Mouse (Mus musculus) layer of hippocampus, postnatal 10 days (tissue): Measurements from ENCODE around the gene Yod1. TPM values are rescaled to one million over a fixed set of nuclear protein-coding genes. Genes with fewer than 3 reads are reported as not detected.

Experiments
- DNase-seq, 2 experiments: peaks; one replicate each; pipeline ENCODE4 v3.0.0; 2021; ENCODE audit warnings: low spot score in 2 of 2
- long read RNA-seq: library from polyadenylated mRNA; stranded (forward); transcript quantifications from one replicate; pipeline ENCODE4 v2.0.0, GENCODE M21; 2023
- total RNA-seq, 2 experiments: library from RNA; stranded (reverse); gene quantifications; 2 replicates each; pipeline ENCODE4 v1.2.3; 2021

Gene Yod1
- total RNA-seq = 10 to 100 TPM; 10.6 to 10.7 TPM
- long read RNA-seq, full-length matches to known transcripts = 1 of 1 reads
- long read RNA-seq, partial matches to known transcripts = 0 of 1 reads
- long read RNA-seq, other reads (novel, unspliced or antisense) = 0 of 1 reads

DNA sequence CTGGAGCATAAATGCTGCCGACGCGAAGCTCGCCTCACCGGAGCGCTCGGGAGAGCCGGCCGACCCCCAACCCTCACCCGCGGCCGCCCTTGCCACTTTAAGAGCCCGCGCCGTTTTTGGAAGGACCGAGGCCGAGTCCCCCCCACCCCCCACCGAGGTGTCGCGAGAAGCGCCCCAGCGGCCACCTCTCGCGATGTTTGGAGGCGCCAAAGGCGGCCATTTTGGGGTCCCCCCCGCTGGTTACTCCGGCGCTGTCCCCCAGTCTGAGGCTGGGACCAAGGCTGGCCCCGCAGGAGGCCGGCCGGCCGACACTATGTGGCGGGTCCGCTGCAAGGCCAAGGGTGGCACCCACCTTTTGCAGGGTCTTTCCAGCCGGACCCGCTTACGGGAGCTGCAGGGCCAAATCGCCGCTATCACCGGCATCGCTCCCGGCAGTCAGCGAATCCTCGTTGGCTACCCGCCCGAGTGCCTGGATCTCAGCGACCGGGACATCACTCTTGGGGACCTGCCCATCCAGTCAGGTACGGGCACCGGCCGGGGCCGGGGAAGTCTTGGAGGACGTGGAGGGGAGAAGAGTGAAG is at the start of gene Yod1:
Gene Yod1 (plus strand): TSS at position 37 of the 581 bp plus-strand sequence.
- DNase-seq = peak; percentile 91 to 94

DNA sequence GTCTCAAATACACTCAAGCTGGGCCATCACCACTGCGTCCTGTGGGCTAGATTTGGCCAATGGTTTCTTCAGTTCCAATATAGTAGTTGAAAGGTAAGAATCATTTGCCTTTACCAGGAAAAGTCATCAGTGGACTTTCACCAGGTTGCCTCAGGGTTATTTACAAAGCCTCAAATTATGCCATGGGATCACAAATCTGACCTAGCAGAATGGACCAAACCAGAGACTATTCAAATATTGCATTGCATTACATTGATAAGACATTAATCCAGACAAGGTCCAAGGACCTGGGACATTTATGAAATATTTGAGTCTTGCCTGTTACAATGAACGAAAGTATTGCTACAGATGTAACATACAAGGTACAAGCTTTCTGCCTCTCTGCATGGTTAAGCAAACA is 38.6 kb upstream of the Yod1 start:
- DNase-seq = no peak

DNA sequence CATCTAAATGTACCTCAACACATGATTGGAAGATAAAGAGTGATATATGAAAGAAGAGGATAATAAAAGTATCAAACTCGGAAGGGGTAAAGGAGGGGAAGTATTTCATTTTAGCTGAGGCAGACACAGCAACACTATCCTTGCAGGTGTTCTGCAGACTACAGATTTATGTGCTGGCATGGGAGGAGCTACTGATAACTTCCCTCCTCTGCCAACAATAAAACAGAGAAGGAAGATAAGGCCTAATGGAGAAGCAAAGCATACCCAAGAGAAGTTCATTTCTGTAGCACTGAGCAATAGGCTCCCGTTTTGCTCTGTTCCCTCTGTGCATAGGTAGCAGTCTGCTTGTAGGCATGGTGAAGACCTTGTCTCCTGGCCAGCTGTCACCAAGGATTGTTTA is 36.1 kb upstream of the Yod1 start:
- DNase-seq = no peak

DNA sequence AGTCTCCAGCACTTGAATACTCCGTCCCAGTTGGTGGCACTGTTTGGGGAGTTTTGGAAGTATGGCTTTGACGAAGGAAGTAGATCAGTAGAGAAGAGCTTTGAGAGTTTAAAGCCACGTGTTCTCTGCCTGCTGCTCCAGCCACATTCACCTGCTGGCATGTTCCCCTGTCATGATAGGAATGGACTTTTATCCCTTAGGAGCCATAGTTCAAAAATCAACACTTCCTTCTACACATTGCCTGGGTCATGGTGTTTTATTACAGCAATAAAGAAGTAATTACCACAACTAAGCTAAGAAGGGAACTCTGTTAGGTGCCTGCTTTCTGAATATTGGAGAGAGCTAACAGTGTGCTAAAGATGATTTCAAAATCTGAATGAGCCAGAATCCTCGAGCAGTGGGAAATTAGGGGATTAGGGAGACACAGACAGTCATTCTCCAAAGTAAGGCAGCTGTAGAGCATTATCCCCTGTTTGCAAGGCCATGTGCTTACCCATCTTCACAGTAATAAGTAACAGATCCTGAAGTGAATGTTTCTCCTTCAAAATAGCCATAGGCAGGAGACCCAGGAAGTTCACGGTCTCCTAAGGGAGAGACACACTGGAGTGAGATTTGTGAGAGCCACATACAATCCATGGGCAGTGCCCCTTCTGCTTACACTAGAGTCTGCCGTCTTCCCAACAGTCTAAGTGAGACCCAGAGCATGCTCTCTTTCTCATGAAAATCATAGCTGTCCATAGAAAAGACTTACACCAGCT is 35.3 kb upstream of the Yod1 start:
- DNase-seq = no peak

DNA sequence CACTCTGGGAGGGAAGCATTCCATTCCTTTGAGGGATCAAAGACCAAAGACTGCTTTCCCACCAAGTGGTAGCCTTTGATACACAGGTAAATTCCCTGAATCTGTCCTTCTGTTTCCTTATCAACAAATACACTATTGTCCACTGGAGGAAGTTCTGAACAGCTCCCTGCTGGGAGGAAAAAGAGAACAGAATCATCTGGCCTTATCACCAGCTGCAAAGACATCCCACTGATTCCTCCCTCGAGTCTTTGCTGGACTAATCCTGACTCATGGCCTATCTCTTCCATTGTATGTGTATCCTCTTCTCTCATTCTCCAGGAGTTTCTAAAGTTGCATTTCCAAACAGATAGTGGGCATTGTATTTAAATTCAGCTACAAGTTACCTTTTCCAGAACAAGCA is 33.2 kb upstream of the Yod1 start:
- DNase-seq = no peak

DNA sequence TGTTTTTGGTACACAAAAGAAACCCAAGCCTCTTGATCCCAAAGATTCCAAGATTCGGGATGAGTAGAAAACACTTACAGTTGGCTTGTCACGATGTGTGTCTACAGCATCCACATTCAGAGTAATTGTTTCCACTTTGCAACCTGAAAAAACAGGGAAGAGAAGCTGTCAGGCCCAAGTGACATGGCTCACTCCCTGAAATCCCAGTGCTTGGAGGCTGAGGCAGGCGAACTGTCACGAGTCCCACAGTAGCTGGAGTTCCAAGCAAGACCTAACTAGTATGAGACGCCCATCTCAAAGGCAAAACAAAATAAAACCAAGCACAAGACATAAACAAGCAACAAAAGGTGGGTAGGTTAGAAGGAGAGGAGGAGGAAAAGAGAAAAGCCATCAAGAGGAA is 18.5 kb upstream of the Yod1 start:
- no peak for DNase-seq

DNA sequence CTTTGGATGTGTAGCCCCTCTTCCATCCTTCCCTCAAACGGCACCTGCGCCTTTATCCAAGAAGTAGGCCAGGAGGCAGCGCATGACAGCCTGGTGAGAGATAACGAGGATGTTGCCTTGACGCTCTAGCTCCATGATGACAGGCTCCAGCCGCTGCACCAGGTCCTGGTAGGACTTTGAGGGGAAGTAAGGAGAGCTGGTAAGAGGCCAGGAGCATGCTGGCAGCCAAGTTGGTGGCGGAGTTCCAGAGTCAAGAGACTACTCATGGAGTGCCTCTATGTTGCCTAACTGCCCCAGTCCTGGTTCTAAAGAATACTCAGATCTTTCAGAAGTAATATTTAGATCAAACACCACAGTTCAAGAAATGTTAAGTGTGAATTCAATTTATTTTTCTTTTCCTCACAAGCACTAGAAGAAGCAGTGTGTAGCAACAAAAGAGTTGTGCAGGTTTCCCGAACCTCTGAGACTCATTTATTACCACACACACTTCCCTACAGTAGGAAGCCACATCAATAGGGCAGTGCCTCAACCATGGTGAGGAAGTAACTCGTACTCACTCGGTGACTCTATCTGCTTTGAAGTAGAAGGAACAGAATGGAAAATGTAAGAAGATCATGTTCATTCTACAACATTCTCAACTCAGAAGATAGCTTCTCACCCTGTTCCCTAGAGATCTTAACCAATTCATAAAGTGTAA is 17.0 kb upstream of the Yod1 start:
- DNase-seq = peak; percentile 58 to 65

- DNase-seq = no peak
Observed at GRCm38 (mm10) chr1:130701976-130702375, 15.2 kb upstream of the Yod1 start.

GRCm38 (mm10) chr1:130703613-130704012 is 13.5 kb upstream of the Yod1 start:
- no peak for DNase-seq

GRCm38 (mm10) chr1:130710283-130711080 is 6.6 kb upstream of the Yod1 start:
- no peak for DNase-seq

- no peak for DNase-seq
Observed at GRCm38 (mm10) chr1:130714046-130714445, 3.1 kb upstream of the Yod1 start.

DNA sequence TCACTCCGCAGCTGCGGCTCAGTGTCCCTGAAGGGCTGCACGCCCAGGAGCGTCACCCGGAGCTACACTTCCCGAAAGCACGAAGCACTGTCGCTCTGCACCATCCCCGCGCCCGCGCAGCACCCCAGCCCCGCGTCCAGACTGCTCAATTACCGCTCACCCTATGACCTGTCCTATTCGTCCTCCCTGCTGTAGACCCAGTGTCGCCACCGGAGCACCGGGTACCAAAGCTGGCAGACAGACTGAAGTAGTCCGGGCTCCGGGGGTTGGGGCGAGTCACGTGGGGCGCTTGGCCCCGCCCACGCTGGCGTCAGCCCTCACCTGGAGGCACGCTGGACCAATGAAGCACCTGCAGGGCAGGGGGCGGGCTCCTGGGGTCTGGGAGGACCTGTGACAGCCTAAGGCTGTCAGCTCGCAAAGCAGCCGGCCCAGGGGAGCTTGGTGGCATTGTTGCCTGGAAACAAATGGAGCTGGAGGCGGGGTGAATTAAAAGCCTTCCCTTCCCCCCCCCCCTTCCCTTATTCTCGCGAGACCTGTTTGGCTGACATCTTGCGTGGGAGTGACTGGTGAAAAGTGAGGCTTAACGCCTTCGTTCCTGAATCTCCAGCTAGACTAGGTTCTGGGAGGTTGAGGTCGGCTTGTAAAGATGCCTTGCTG is 1.4 kb upstream of the Yod1 start, which contains the start of gene Gm29427:
Gene Gm29427 (minus strand): TSS at position 239 of the 657 bp plus-strand sequence.
- peak; percentile 90 to 95 for DNase-seq

- no peak for DNase-seq
Observed at GRCm38 (mm10) chr1:130716218-130716512, 962 bp upstream of the Yod1 start.

GRCm38 (mm10) chr1:130716513-130717290 is 425 bp upstream of the Yod1 start:
- peak; percentile 37 to 53 for DNase-seq

DNA sequence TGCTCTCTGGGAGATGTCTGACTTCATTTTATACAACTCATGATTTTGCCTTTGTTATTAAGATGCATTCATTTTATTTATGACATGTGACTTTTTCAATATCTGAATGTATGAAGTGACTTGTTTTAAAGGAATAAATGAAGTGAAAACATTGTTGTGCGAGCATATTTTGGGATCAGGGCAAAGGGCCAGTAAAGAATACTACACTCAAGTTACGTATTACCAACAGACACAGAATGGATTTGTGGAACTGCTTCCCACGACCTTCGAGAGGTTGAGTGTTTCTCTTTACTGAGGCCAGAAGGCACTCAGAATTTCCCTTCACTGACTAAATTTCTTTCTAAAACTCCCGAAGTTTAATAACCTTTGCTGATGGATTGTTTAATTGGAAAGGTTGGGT is 7.1 kb downstream of the Yod1 start:
- DNase-seq = no peak

- no peak for DNase-seq
Observed at GRCm38 (mm10) chr1:130726396-130726795, 9.3 kb downstream of the Yod1 start.

DNA sequence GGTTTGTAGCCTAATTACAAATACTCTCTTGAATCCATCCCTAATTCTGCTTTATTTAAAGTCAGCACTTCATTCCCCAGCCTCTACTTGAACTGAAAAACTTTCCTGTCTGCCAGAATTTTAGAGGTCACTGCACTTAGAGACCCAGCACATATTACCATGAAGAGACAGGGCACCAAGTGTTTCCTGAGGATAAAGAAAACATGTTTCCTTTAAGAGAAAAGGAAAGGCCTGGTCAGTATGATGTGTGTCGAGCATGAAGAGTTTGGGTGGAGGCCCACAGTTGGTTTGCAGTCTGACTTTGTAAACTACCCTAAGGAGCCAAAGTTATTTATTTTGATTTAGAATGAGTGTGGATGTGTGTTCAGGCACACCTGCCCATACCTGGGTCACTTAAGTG is 10.9 kb downstream of the Yod1 start:
- DNase-seq = no peak

DNA sequence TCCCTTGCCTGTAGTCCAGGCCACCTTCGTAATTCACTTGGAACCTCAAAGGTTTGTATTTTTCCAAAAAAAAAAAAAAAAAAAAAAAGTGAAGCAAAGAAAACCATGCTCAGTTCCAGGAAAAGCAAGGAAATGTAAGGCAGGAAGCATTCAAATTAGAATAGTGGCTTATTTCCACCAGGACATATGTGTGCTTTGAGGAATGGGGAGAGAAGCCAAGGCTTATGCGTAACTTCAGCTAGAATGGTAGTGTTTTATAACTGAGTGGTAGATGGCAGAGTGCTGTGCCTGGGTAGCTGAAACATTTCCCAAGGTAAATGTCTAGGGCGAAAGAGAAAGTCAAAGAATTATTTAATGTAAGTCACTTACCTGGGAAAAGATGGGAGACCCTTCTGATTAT is 11.6 kb downstream of the Yod1 start:
- DNase-seq = no peak

DNA sequence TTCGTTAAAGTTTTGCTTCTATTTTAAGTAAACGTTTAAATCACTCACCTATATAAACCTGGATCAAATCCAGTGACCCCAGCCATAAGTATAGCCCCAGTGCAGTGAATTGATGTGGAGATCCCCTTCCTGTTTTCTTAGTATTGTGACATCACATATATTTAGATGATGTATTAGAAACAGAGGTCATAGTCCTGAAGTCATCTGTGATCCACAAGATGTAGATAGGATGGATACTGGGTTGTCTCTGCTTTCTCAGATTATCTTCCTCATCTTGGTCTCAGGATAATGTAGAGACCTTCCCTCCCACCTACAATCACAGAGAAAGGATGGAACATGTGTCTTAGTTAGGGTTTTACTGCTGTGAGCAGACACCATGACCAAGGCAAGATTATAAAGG is 12.0 kb downstream of the Yod1 start, which contains the start of gene Pfkfb2:
Gene Pfkfb2 (minus strand): TSS at position 101 of the 400 bp plus-strand sequence.
- no peak for DNase-seq

DNA sequence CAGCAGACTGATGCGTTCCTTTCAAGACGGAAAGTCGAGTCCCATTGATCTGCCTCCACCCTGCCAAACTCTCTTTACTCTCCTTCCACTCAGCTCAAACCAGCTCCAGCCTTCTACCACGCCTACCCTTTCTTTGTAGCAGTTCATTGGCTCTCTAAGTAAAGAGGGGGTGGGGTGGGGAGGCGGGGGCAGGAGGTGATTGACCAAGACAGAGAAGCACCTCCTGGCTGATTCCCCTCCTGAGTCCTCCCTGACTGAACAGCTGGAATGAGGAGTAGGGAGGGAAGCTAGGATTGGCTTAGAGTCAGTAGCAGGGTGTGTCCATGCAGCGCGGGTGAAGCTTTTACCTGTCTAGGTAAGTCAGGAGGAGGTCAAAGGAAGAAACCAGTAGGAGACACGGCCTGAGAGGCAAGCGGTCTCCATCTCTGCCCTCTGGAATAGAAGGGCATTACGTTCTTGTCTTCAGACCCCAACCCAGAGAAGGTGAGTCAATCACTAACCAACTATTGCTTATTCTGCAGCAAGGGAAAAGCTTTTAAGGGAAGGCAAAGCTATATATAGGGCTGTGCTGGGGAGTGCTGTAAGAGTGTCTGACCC is 14.7 kb downstream of the Yod1 start, which contains the start of gene AA986860:
Gene AA986860 (plus strand): TSS at position 236 of the 597 bp plus-strand sequence.
- no peak for DNase-seq
